Mouse (Mus musculus): ENCODE results near the gene Anxa5. TPM values are rescaled to one million over a fixed set of nuclear protein-coding genes. Genes with fewer than 3 reads are reported as not detected.
A peak's percentile ranks its signal among the peaks of the same experiment; 100 is the strongest.

Gene Anxa5
- polyA plus RNA-seq, 1 experiment, result 313 TPM

- H3K79me2 ChIP-seq (ENCODE audit: control insufficient read depth, insufficient read depth), result no peaks in the 10 kb centered on the region
- H3ac ChIP-seq (ENCODE audit: control insufficient read depth, insufficient read length), result no peak overlapping the region
- no peaks in the 10 kb centered on the region for H3K36me3 ChIP-seq (ENCODE audit: control insufficient read depth, insufficient read depth)
- H3K27me3 ChIP-seq (ENCODE audit: control insufficient read depth, insufficient read depth, insufficient read length), result no peaks in the 10 kb centered on the region
- H3K4me2 ChIP-seq (ENCODE audit: low read depth), result no peak overlapping the region
- no peak overlapping the region for H3K4me3 ChIP-seq
- TF ChIP-seq REST (IDR thresholded peaks at IDR 0.05; ENCODE audit: insufficient read depth, insufficient read length) (no peak), POLR2A (IDR thresholded peaks at IDR 0.05; ENCODE audit: insufficient read length, low read depth) (no peak), MYOG (IDR thresholded peaks at IDR 0.05; ENCODE audit: control insufficient read depth in 1 of 3, insufficient read depth in 1 of 3, insufficient read length in 2 of 3, low read depth in 2 of 3) (no peak), USF1 (IDR thresholded peaks at IDR 0.05; ENCODE audit: low read depth) (no peak), MAX (IDR thresholded peaks at IDR 0.05; ENCODE audit: low read depth) (no peak), POLR2AphosphoS2 (IDR thresholded peaks at IDR 0.05; ENCODE audit: insufficient read length, low read depth) (no peak)
These were observed 73.8 kb downstream of the Anxa5 start for GRCm38 (mm10) chr3:36401900-36402299.

- peak overlapping the region; percentile 21 for H3K4me2 ChIP-seq (ENCODE audit: low read depth)
- no peak overlapping the region for H3K4me3 ChIP-seq
- no peaks in the 10 kb centered on the region for H3K36me3 ChIP-seq (ENCODE audit: control insufficient read depth, insufficient read depth)
- no peaks in the 10 kb centered on the region for H3K79me2 ChIP-seq (ENCODE audit: control insufficient read depth, insufficient read depth)
- no peak overlapping the region for H3ac ChIP-seq (ENCODE audit: control insufficient read depth, insufficient read length)
- H3K27me3 ChIP-seq (ENCODE audit: control insufficient read depth, insufficient read depth, insufficient read length), result no peaks in the 10 kb centered on the region
- TF ChIP-seq TCF12 (IDR thresholded peaks at IDR 0.05; ENCODE audit: insufficient read depth, poor library complexity, severe bottlenecking) (peak; percentile 10), SRF (IDR thresholded peaks at IDR 0.05; ENCODE audit: control insufficient read depth, insufficient read length, low read depth) (no peak), POLR2AphosphoS2 (IDR thresholded peaks at IDR 0.05; ENCODE audit: insufficient read length, low read depth) (no peak), POLR2A (IDR thresholded peaks at IDR 0.05; ENCODE audit: insufficient read length, low read depth) (no peak), MYOG (IDR thresholded peaks at IDR 0.05; ENCODE audit: control insufficient read depth in 1 of 3, insufficient read depth in 1 of 3, insufficient read length in 2 of 3, low read depth in 2 of 3) (no peak), E2F4 (IDR thresholded peaks at IDR 0.05; ENCODE audit: insufficient read depth) (no peak), CEBPB (IDR thresholded peaks at IDR 0.05; ENCODE audit: insufficient read depth, poor library complexity, severe bottlenecking) (no peak), MAX (IDR thresholded peaks at IDR 0.05; ENCODE audit: low read depth) (no peak), TCF3 (IDR thresholded peaks at IDR 0.05; ENCODE audit: insufficient read length, low read depth) (no peak), REST (IDR thresholded peaks at IDR 0.05; ENCODE audit: insufficient read depth, insufficient read length) (no peak), USF1 (IDR thresholded peaks at IDR 0.05; ENCODE audit: low read depth) (no peak), MYOD1 (IDR thresholded peaks at IDR 0.05; ENCODE audit: control insufficient read depth in 1 of 3, insufficient read length in 2 of 3, low read depth in 2 of 3) (peak in 1 of 3 experiments; percentile 52)
These were observed 75.0 kb downstream of the Anxa5 start for GRCm38 (mm10) chr3:36400657-36401056.

Other genes starting within 250 kb of the Anxa5 start
- 0.46 TPM for gene 1810062G17Rik, start within 50 bp of the Anxa5 start, polyA plus RNA-seq (2012; fragmentation: generic; extraction: Trizol)
- not detected for gene Gm11549, start 45.9 kb upstream of the Anxa5 start, polyA plus RNA-seq (2012; fragmentation: generic; extraction: Trizol)
- 12.1 TPM for gene Exosc9, start 76.7 kb upstream of the Anxa5 start, polyA plus RNA-seq (2012; fragmentation: generic; extraction: Trizol)
- gene Ccna2, start 96.3 kb upstream of the Anxa5 start, polyA plus RNA-seq (2012; fragmentation: generic; extraction: Trizol), result 29.0 TPM
- gene Bbs7, start 137.6 kb upstream of the Anxa5 start, polyA plus RNA-seq (2012; fragmentation: generic; extraction: Trizol), result 2.8 TPM
- gene Trpc3, start 214.3 kb upstream of the Anxa5 start, polyA plus RNA-seq (2012; fragmentation: generic; extraction: Trizol), result not detected

Data from myocyte (in vitro differentiated cells).